Mouse (Mus musculus) liver, embryonic 15.5 days (tissue): Measurements from ENCODE around the gene Top2b. TPM values are rescaled to one million over a fixed set of nuclear protein-coding genes. Genes with fewer than 3 reads are reported as not detected.

Experiments
- ATAC-seq: fragments of 200-750 bp; cut with Nextera tagmentation; 2 replicates; pipeline ENCODE4 v1.8.0; 2017; ENCODE audit warnings: moderate number of reproducible peaks, mild to moderate bottlenecking, moderate library complexity; ENCODE audit not compliant: insufficient read depth
- H3K27ac ChIP-seq: fragments of 300-500 bp; sonication (generic); replicated peaks from 2 replicates; pipeline ENCODE4 v1.5.1; 2015; ENCODE audit warnings: mild to moderate bottlenecking, inconsistent platforms
- H3K27me3 ChIP-seq: fragments of 300-500 bp; sonication (generic); 2 replicates; pipeline ENCODE4 v1.6.1; 2015; ENCODE audit warnings: mild to moderate bottlenecking, inconsistent platforms
- H3K36me3 ChIP-seq: fragments of 300-500 bp; sonication (generic); replicated peaks from 2 replicates; pipeline ENCODE4 v1.6.1; 2015; ENCODE audit warnings: moderate library complexity, mild to moderate bottlenecking, inconsistent platforms
- H3K4me1 ChIP-seq: fragments of 300-500 bp; sonication (generic); replicated peaks from 2 replicates; pipeline ENCODE4 v1.6.1; 2015; ENCODE audit warnings: inconsistent platforms
- H3K4me2 ChIP-seq: fragments of 300-500 bp; sonication (generic); 2 replicates; pipeline ENCODE4 v1.6.1; 2015; ENCODE audit warnings: moderate library complexity, mild to moderate bottlenecking, inconsistent platforms
- H3K4me3 ChIP-seq: fragments of 300-500 bp; sonication (generic); replicated peaks from 2 replicates; pipeline ENCODE4 v1.5.1; 2015; ENCODE audit warnings: mild to moderate bottlenecking, inconsistent platforms
- H3K9ac ChIP-seq: fragments of 300-500 bp; sonication (generic); 2 replicates; pipeline ENCODE4 v1.6.1; 2015; ENCODE audit warnings: moderate library complexity, mild to moderate bottlenecking, inconsistent platforms
- H3K9me3 ChIP-seq: fragments of 300-500 bp; sonication (generic); replicated peaks from 2 replicates; pipeline ENCODE4 v1.6.1; 2016; ENCODE audit warnings: inconsistent platforms
- WGBS: fragments of 180-500 bp; shearing (Covaris S2); methylation state at CpG from one replicate; pipeline ENCODE4 v1.1.7; 2015; ENCODE audit warnings: mixed read lengths; ENCODE audit not compliant: insufficient replicate concordance; 5-methylcytosine and 5-hydroxymethylcytosine counted together
- polyA plus RNA-seq: library from polyadenylated mRNA; unstranded; fragments of >200 nt; fragmentation: Nextera tagmentation; extraction: Ambion mirVana; gene quantifications from 2 replicates; pipeline ENCODE4 v1.2.1, GENCODE M21; 2015

Gene Top2b
- polyA plus RNA-seq, 1 experiment from 2014 or later, result 14.1 TPM

DNA sequence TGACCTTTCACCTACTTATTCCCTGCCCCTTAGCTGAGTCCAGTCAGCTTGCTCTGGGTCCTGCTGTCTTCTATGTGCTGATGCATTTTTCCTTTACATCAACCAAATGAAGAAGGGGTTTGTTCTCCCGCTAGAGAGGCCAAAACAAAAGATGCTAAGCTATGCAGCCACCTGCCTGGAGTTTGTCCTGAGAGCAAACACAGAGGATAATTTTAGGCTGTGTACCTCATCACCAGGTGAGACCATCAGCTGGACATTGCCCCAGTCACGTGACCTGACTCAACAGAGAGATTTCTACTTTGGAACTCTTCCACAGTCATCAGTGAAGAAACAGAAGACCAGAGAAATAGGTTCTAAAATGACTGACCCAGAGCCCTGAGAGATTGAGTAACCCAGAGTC lies 114.5 kb downstream of the Top2b start:
- Histone ChIP-seq H3K27me3 (no peaks in the 10 kb centered on the region), H3K4me1 (no peaks in the 10 kb centered on the region), H3K9ac (no peak overlapping the region), H3K27ac (no peak overlapping the region), H3K9me3 (no peaks in the 10 kb centered on the region), H3K4me3 (no peak overlapping the region), H3K36me3 (no peaks in the 10 kb centered on the region), H3K4me2 (no peak overlapping the region)
- ATAC-seq, result peak; percentile 66
- 41% methylated on average over 2 of the region's 2 CpGs for WGBS

DNA sequence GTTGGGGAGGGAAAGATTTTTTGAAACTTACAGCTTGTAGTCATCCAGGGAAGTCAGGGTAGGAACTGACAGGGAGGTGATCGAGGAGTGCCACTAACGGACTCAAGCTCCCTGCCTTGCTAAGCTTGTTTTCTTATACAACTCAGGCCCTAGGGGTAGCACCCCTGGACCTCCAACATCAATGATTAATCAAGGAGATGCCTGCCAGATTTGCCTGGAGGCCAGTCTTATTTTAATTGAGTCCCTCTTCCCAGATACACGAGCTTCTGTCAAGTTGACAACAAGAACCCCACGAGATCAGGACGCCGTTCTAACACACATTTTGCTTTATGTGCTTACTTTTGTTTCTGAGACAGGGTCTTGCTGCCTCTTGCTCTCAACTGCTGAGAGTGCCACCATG lies 115.6 kb downstream of the Top2b start:
- Histone ChIP-seq H3K4me2 (no peak overlapping the region), H3K4me1 (no peaks in the 10 kb centered on the region), H3K27ac (no peak overlapping the region), H3K36me3 (no peaks in the 10 kb centered on the region), H3K9ac (no peak overlapping the region), H3K27me3 (no peaks in the 10 kb centered on the region), H3K9me3 (no peaks in the 10 kb centered on the region), H3K4me3 (no peak overlapping the region)
- ATAC-seq, result no peak
- 50% methylated on average over 6 of the region's 6 CpGs for WGBS

DNA sequence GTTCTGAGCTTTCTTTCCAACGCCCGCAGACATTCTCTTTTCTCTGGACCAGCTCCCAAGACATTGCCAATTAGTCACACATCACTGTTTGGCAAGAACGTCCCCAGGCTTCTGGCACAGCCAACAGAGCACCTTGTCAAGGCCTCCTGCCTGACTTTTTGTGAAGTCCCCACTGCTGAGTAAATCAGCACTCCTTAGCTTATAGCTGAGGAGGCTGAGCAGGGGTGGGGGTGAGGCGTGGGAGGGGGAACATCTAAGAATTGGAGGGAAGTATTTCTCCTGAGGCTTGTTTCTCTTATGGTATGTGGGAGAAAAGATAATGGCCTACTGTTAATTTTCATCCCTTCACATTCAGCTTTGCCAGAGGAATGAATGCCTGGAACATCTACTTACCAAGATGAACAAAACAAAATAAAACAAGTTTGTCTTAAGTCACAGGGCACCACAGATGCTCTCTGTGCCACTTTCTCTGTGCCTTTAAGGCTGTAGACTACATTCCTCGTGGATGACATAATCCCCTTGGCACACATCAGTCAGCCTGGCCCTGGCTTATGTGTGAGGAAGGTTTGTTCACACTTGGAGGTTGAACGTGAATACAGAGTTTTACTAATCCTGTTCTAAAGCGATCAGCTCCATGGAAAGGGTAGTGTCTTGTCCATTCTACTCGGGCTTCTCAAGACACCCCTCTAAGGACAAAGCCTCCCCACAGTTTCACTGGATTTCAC lies 118.8 kb downstream of the Top2b start:
- Histone ChIP-seq H3K4me1 (no peaks in the 10 kb centered on the region), H3K9me3 (no peaks in the 10 kb centered on the region), H3K36me3 (no peaks in the 10 kb centered on the region), H3K27me3 (no peaks in the 10 kb centered on the region), H3K9ac (no peak overlapping the region), H3K27ac (no peak overlapping the region), H3K4me3 (no peak overlapping the region), H3K4me2 (no peak overlapping the region)
- WGBS, result 54% methylated on average over 8 of the region's 8 CpGs
- ATAC-seq, result no peak

Other genes with a start within 250 kb of the Top2b start
- 18.7 and 20.4 TPM in 2 replicates for gene Ngly1, start 115.9 kb upstream of the Top2b start, polyA plus RNA-seq
- gene Oxsm, start 115.4 kb upstream of the Top2b start, polyA plus RNA-seq, result 1.9 and 2.0 TPM in 2 replicates